Mouse (Mus musculus) liver, postnatal 0 days (tissue): Measurements from ENCODE around the gene Pitpnm3.

ENCODE experiments used
- CTCF ChIP-seq: sonication (generic); IDR thresholded peaks from 2 replicates; pipeline ENCODE4 v1.5.1; 2016; ENCODE audit warnings: antibody characterized with exemption, low read depth
- EP300 ChIP-seq: IDR thresholded peaks from 2 replicates; pipeline ENCODE4 v1.6.1; 2016; ENCODE audit warnings: antibody characterized with exemption, low read depth, mild to moderate bottlenecking

DNA sequence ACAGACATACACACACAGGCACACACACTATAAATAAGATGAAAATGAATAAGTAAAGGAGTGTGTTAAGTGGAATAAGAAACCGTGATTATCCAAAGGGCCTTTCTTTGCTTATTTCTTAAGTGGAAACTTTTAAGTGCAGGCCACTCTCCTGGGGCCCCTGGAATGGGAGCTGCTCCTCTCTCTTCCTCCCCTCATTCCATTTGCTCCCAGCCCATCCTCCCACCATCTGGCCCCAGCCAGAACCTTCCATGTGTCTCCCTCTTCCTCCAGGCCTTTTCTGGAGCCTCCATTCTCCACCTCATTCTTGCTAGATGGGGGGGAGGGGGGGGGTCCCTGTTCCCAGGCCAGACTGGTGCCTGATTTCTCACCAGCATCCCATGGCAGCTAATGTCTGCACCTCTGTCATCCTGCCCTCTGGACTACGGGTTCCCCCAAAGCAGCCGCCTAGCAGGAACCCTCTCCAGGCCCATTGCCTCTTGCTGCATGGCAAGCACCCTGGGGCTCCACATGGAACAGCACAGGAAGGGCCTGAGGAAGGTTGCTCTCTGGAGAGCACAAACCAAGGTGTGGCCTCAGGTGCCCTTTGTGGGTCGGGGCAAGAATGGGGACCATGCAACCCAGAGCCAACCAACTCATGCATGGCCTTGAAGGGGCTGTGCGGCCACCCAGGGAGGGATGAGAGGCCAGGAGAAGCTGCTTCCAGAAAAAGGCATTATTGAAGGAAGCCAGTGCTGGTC is 8.0 kb downstream of the Pitpnm3 start:
- TF ChIP-seq CTCF (no peak), EP300 (no peak)
